Mouse (Mus musculus) hindbrain, embryonic 15.5 days (tissue): ENCODE results near the gene Ube2q1. TPM values are rescaled to one million over a fixed set of nuclear protein-coding genes. Genes with fewer than 3 reads are reported as not detected.

ENCODE experiments used
- ATAC-seq: fragments of 200-750 bp; cut with Nextera tagmentation; 2 replicates; pipeline ENCODE4 v1.8.0; 2017; ENCODE audit warnings: low read depth, moderate number of reproducible peaks, moderate TSS enrichment; ENCODE audit not compliant: low FRiP score
- H3K27ac ChIP-seq: fragments of 300-500 bp; sonication (generic); replicated peaks from 2 replicates; pipeline ENCODE4 v1.5.1; 2015; ENCODE audit warnings: mild to moderate bottlenecking, inconsistent platforms
- H3K27me3 ChIP-seq: fragments of 300-500 bp; sonication (generic); 2 replicates; pipeline ENCODE4 v1.6.1; 2015; ENCODE audit warnings: control low read depth, inconsistent platforms
- H3K36me3 ChIP-seq: fragments of 300-500 bp; sonication (generic); 2 replicates; pipeline ENCODE4 v1.6.1; 2015; ENCODE audit warnings: control low read depth, inconsistent platforms
- H3K4me1 ChIP-seq: fragments of 300-500 bp; sonication (generic); replicated peaks from 2 replicates; pipeline ENCODE4 v1.6.1; 2015; ENCODE audit warnings: control low read depth, inconsistent platforms
- H3K4me2 ChIP-seq: fragments of 300-500 bp; sonication (generic); 2 replicates; pipeline ENCODE4 v1.6.1; 2015; ENCODE audit warnings: moderate library complexity, mild to moderate bottlenecking, inconsistent platforms
- H3K4me3 ChIP-seq: fragments of 300-500 bp; sonication (generic); 2 replicates; pipeline ENCODE4 v1.5.1; 2015; ENCODE audit warnings: mild to moderate bottlenecking, inconsistent platforms
- H3K9ac ChIP-seq: fragments of 300-500 bp; sonication (generic); 2 replicates; pipeline ENCODE4 v1.6.1; 2015; ENCODE audit warnings: inconsistent platforms
- H3K9me3 ChIP-seq: fragments of 300-500 bp; sonication (generic); 2 replicates; pipeline ENCODE4 v1.6.1; 2016; ENCODE audit warnings: control low read depth, inconsistent platforms
- WGBS: fragments of 180-500 bp; shearing (Covaris S2); methylation state at CpG from one replicate; pipeline ENCODE4 v1.1.7; 2015; 5-methylcytosine and 5-hydroxymethylcytosine counted together
- polyA plus RNA-seq: library from polyadenylated mRNA; unstranded; fragments of >200 nt; fragmentation: Nextera tagmentation; extraction: Ambion mirVana; gene quantifications from 2 replicates; pipeline ENCODE4 v1.2.1, GENCODE M21; 2015

Gene Ube2q1
- 12.2 and 12.3 TPM in 2 replicates for polyA plus RNA-seq

GRCm38 (mm10) chr3:89772968-89773709 is at the start of gene Ube2q1:
Ube2q1 (plus strand) TSS chr3:89773616.
- no peaks in the 10 kb centered on the region for H3K27me3 ChIP-seq
- WGBS: 1% methylated on average over 53 of the region's 90 CpGs
- H3K9me3 ChIP-seq: no peaks in the 10 kb centered on the region
- H3K4me2 ChIP-seq: peak within 1 kb of the TSS; percentile 92
- H3K4me3 ChIP-seq: peak within 1 kb of the TSS; percentile 79
- ATAC-seq: peak; percentile 95
- peak within 1 kb of the TSS; percentile 94 for H3K27ac ChIP-seq
- peaks cover 38% of the 10 kb centered on the region for H3K4me1 ChIP-seq
- peaks cover 19% of the 10 kb centered on the region for H3K36me3 ChIP-seq
- peak within 1 kb of the TSS; percentile 90 for H3K9ac ChIP-seq

DNA sequence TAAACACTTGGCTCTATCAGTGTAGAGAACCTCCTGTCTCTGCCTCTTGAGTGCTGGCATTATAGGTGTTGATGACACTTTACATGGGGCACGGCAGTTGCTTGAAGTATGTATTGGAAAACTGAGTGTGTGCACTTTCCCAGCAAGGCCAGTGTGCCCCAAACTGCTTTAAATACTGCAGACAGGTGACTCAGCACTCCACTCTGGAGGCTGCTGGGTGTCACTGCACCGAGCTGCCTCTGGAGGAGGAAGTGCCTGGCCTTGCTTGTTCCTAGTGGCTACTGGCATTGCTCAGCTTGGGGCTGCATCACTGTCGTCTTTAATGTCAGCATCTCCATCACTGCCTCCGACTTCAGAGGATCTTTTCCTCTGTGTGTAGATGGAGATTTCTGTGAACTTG is 46.4 kb upstream of the Ube2q1 start:
- ATAC-seq: no peak
- 20% methylated on average over 4 of the region's 4 CpGs for WGBS

DNA sequence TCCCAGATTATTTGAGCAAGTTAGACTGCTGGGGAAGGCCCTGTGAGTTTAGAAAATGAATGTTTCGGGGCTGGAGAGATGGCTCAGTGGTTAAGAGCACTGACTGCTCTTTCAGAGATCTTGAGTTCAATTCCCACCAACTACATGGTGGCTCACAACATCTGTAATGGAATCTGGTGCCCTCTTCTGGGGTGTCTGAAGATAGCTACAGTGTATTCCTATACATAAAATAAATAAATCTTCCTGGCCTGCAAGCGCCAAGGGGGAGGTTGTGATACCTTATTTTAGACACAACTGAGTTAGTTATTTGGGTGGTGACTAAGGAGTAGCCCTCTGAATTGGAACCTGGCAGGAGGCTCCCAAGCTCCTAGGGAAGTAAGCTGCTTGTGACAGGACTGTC is 44.6 kb upstream of the Ube2q1 start:
- no peak for ATAC-seq
- no peaks in the 10 kb centered on the region for H3K27me3 ChIP-seq
- 88% methylated on average over 2 of the region's 2 CpGs for WGBS

More for the DNA sequence above, 46.4 kb upstream of the Ube2q1 start:
- H3K27me3 ChIP-seq: no peaks in the 10 kb centered on the region
- no peak overlapping the region for H3K9ac ChIP-seq
- no peak overlapping the region for H3K4me3 ChIP-seq
- H3K36me3 ChIP-seq: no peaks in the 10 kb centered on the region
- no peaks in the 10 kb centered on the region for H3K9me3 ChIP-seq
- no peak overlapping the region for H3K27ac ChIP-seq
- peaks cover 30% of the 10 kb centered on the region for H3K4me1 ChIP-seq
- H3K4me2 ChIP-seq: no peak overlapping the region

GRCm38 (mm10) chr3:89730350-89731331 is 42.8 kb upstream of the Ube2q1 start:
- Histone ChIP-seq H3K9me3 (no peaks in the 10 kb centered on the region), H3K36me3 (no peaks in the 10 kb centered on the region), H3K4me2 (peak overlapping the region; percentile 58), H3K27me3 (no peaks in the 10 kb centered on the region), H3K27ac (peak overlapping the region; percentile 65), H3K9ac (peak overlapping the region; percentile 39), H3K4me1 (peaks cover 25% of the 10 kb centered on the region), H3K4me3 (peak overlapping the region; percentile 39)
- WGBS: 3% methylated on average over 32 of the region's 32 CpGs
- ATAC-seq: peak; percentile 71

More for the DNA sequence above, 44.6 kb upstream of the Ube2q1 start:
- Histone ChIP-seq H3K4me1 (peaks cover 25% of the 10 kb centered on the region), H3K9me3 (no peaks in the 10 kb centered on the region), H3K36me3 (no peaks in the 10 kb centered on the region), H3K27ac (no peak overlapping the region), H3K9ac (no peak overlapping the region), H3K4me3 (no peak overlapping the region), H3K4me2 (no peak overlapping the region)

DNA sequence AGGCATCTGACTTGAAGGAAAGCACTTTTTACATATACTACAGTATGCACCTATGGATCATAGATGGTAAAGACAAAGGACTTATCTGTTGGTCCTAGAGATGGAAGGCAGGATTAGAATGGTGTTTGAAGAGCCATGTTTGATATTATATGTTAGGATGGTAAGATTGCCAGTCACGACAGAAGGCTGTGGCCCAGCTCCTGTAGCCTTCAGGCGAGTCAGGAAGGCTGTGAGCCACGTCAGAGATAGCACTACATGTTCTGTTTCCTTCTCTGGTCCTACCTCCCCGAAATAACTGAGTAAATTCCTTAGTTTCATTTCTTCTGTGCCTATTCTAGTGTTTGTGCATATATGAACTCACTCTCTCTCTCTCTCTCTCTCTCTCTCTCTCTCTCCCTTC is 41.3 kb upstream of the Ube2q1 start:
- H3K4me1 ChIP-seq: peaks cover 25% of the 10 kb centered on the region
- no peaks in the 10 kb centered on the region for H3K36me3 ChIP-seq
- H3K9ac ChIP-seq: no peak overlapping the region
- ATAC-seq: no peak
- WGBS: 91% methylated on average over 4 of the region's 4 CpGs
- H3K4me3 ChIP-seq: no peak overlapping the region
- H3K27me3 ChIP-seq: no peaks in the 10 kb centered on the region
- no peak overlapping the region for H3K4me2 ChIP-seq
- no peak overlapping the region for H3K27ac ChIP-seq
- no peaks in the 10 kb centered on the region for H3K9me3 ChIP-seq

DNA sequence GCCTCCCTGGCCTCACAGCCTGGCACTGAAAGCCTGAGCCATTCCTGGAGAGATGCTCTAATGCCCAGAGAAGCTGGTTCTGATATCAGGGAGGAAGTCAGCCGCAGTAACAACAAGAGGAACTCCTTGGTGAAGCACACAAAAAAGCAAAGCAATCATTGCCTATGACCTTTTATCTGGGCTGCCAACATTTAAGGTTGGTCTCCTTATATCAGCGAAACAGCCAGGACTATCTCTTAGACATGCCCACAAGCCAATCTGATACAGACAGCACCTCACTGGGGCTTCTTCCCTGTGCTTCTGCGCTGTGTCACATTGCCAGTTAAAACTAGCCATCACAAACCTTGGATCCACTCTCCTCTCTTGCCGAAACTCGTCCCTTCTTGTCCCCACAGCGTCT is 34.9 kb upstream of the Ube2q1 start:
- H3K9me3 ChIP-seq: no peaks in the 10 kb centered on the region
- H3K27me3 ChIP-seq: no peaks in the 10 kb centered on the region
- H3K4me2 ChIP-seq: no peak overlapping the region
- H3K36me3 ChIP-seq: peaks cover 47% of the 10 kb centered on the region
- H3K4me1 ChIP-seq: no peaks in the 10 kb centered on the region
- H3K4me3 ChIP-seq: no peak overlapping the region
- 94% methylated on average over 6 of the region's 6 CpGs for WGBS
- no peak for ATAC-seq
- no peak overlapping the region for H3K27ac ChIP-seq
- no peak overlapping the region for H3K9ac ChIP-seq

GRCm38 (mm10) chr3:89752307-89752706 is 21.1 kb upstream of the Ube2q1 start:
- Histone ChIP-seq H3K36me3 (peaks cover 68% of the 10 kb centered on the region), H3K27me3 (no peaks in the 10 kb centered on the region), H3K9me3 (no peaks in the 10 kb centered on the region), H3K9ac (no peak overlapping the region), H3K27ac (no peak overlapping the region), H3K4me1 (no peaks in the 10 kb centered on the region), H3K4me2 (no peak overlapping the region), H3K4me3 (no peak overlapping the region)
- WGBS: 24% methylated on average over 1 of the region's 1 CpGs
- ATAC-seq: no peak

DNA sequence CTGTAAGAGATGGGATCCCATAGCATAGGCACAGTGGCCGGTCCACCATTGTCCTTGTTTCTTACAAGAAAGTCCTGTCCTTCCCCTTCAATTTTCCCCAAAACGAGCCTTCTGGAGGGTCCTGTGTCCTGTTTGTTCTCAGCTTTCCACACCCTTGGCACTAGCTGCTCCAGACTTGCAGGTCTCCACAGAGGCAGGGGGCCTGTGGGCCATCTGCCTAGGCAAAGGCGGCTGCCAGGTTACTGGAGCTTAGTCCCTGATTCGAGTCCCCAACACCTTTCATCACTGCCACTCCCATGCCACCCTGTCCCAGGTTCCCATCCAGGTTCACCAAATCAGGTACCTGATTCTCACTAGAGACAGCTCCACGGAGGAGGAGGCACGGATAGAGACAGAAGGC is 18.1 kb upstream of the Ube2q1 start:
- Histone ChIP-seq H3K9ac (no peak overlapping the region), H3K27ac (no peak overlapping the region), H3K9me3 (no peaks in the 10 kb centered on the region), H3K36me3 (peaks cover 45% of the 10 kb centered on the region), H3K4me1 (peaks cover 29% of the 10 kb centered on the region), H3K4me3 (no peak overlapping the region), H3K4me2 (no peak overlapping the region), H3K27me3 (no peaks in the 10 kb centered on the region)
- no peak for ATAC-seq
- WGBS: 74% methylated on average over 6 of the region's 6 CpGs

GRCm38 (mm10) chr3:89757851-89758250 is 15.6 kb upstream of the Ube2q1 start:
- Histone ChIP-seq H3K4me2 (no peak overlapping the region), H3K36me3 (peaks cover 35% of the 10 kb centered on the region), H3K4me1 (peaks cover 39% of the 10 kb centered on the region), H3K9me3 (no peaks in the 10 kb centered on the region), H3K27ac (no peak overlapping the region), H3K27me3 (no peaks in the 10 kb centered on the region), H3K4me3 (no peak overlapping the region), H3K9ac (no peak overlapping the region)
- no peak for ATAC-seq
- WGBS: 85% methylated on average over 2 of the region's 2 CpGs

DNA sequence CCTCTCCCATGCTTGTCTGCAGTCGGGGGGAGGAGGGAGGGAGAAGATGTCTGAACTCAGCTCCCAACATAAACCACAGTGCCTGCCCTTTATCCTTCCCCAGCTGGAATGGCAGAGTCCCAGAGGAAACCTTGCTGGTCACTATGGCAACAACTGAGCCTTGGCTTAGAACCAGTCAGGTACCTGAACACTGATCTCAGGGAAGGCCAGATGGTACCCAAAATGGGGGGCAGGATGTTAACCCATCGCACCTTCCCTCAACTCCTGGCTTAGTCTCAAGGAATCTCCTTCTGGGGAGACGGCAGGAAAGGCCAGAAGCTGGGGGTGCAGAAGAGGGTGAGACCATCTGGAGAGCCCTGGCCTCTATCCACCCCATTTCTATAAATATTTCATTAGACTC is 13.6 kb upstream of the Ube2q1 start:
- Histone ChIP-seq H3K4me1 (peaks cover 54% of the 10 kb centered on the region), H3K9ac (0 out of 2 replicates have a peak overlapping the region, but pooled peaks have one; percentile 22), H3K36me3 (peaks cover 27% of the 10 kb centered on the region), H3K27ac (no peak overlapping the region; the same call in 1 of the 2 replicates), H3K4me2 (peak overlapping the region; percentile 48), H3K9me3 (no peaks in the 10 kb centered on the region), H3K4me3 (peak overlapping the region; percentile 18), H3K27me3 (no peaks in the 10 kb centered on the region)
- no peak for ATAC-seq
- 49% methylated on average over 3 of the region's 3 CpGs for WGBS

DNA sequence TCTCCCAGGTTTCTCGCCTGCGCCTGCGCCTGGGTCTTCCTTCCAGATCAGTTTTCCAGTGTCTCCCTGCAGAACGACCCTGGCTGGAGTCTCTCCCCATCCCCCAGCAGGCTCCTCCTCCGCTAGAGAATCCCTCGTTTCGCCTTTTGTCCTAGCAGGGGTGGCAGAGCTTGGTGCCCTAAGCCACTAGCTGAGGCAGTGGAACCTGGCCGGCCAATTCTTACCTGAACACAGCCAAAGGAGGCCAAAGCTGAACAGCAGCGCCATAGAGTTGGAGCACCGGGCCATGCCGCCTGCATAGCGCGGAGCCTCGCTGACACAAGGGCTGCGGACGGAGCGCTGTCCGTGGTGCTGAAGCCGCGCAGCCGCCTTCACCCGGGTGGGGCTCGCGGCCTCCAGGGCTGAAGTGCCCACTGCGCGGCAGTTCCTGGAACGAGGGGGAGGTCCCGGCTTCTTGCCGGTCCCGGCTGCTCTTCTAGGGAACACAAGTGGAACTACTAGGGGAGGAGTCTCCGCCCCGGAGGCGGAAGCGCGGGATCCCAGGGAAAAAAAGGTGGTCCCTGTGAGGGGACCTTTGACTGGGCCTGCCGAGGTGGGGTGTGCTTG is 9.2 kb upstream of the Ube2q1 start, which contains the start of gene Chrnb2:
TSS of gene Chrnb2 (minus strand) at position 514 of the 606 bp plus-strand sequence.
- Histone ChIP-seq H3K9me3 (no peaks in the 10 kb centered on the region), H3K4me1 (peaks cover 41% of the 10 kb centered on the region), H3K4me3 (peak within 1 kb of the TSS; percentile 67), H3K4me2 (peak within 1 kb of the TSS; percentile 61), H3K27ac (peak within 1 kb of the TSS; percentile 91), H3K36me3 (peaks cover 8% of the 10 kb centered on the region), H3K9ac (peak within 1 kb of the TSS; percentile 78), H3K27me3 (no peaks in the 10 kb centered on the region)
- peak; percentile 85 for ATAC-seq
- WGBS: 1% methylated on average over 36 of the region's 36 CpGs
